Mouse (Mus musculus): ENCODE results near the gene Lrig2. TPM values are rescaled to one million over a fixed set of nuclear protein-coding genes. Genes with fewer than 3 reads are reported as not detected.
"Not testable (repeated sequence)": the region's sequence is repeated elsewhere in the genome, so short reads cannot be mapped to it uniquely, and the experiment has no call there.

Lrig2 gene
- polyA plus RNA-seq, 2 experiments = 15.0 to 20.2 TPM

DNA sequence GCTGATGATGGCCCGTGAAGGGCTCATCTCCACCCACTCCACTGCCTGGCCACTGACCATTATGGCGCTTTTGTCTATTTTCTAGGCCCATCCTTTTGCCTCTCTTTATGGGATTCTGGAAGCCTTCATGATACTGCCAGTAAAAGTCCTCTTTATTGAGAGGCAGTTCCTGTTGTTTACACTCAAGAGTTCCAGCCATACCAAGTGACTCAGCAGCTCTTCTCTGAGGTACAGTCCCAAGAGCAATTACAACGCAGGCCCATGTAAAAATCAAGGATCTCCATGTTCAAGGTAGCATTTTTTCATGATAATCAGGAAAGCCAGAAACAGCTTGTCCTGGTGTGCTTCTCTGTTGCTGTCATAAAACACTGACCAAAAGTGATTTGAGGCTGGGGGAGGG, 75.8 kb downstream of the Lrig2 start:
- Histone ChIP-seq H3K9me3 (ENCODE audit: control insufficient read depth, low read length) (no peaks in the 10 kb centered on the region), H3K36me3 (ENCODE audit: control insufficient read depth, insufficient read depth, low read length) (no peaks in the 10 kb centered on the region), H3K27ac (replicated peaks; ENCODE audit: low read depth, low read length) (no peak overlapping the region), H3K4me3 (replicated peaks; ENCODE audit: low read length) (no peak overlapping the region), H3K4me1 (ENCODE audit: control insufficient read depth, insufficient read depth, low read length) (peaks cover 11% of the 10 kb centered on the region), H3K9ac (ENCODE audit: low read depth, low read length, severe bottlenecking) (no peak overlapping the region), H3K4me2 (replicated peaks; ENCODE audit: low read depth, low read length, severe bottlenecking) (no peak overlapping the region), H3K27me3 (ENCODE audit: control insufficient read depth, insufficient read depth, low read length) (no peaks in the 10 kb centered on the region)
- ATAC-seq (ENCODE audit: low FRiP score, low read depth) (no peak), DNase-seq (ENCODE audit: low spot score) (no peak)
- TF ChIP-seq POLR2A (IDR thresholded peaks at IDR 0.05; ENCODE audit: borderline replicate concordance, extremely low read depth, insufficient read depth, insufficient read length) = no peak
- WGBS = 89% methylated on average over 3 of the region's 3 CpGs

- Histone ChIP-seq H3K4me3 (replicated peaks; ENCODE audit: low read length) (peak overlapping the region; percentile 19), H3K36me3 (ENCODE audit: control insufficient read depth, insufficient read depth, low read length) (no peaks in the 10 kb centered on the region), H3K27ac (replicated peaks; ENCODE audit: low read depth, low read length) (no peak overlapping the region), H3K9ac (ENCODE audit: low read depth, low read length, severe bottlenecking) (0 out of 2 replicates have a peak overlapping the region, but pooled peaks have one; percentile 21), H3K4me2 (replicated peaks; ENCODE audit: low read depth, low read length, severe bottlenecking) (peak overlapping the region; percentile 47), H3K4me1 (ENCODE audit: control insufficient read depth, insufficient read depth, low read length) (peaks cover 14% of the 10 kb centered on the region), H3K27me3 (ENCODE audit: control insufficient read depth, insufficient read depth, low read length) (no peaks in the 10 kb centered on the region), H3K9me3 (ENCODE audit: control insufficient read depth, low read length) (no peaks in the 10 kb centered on the region)
- WGBS = 5% methylated on average over 9 of the region's 9 CpGs
- ATAC-seq (ENCODE audit: low FRiP score, low read depth) (no peak), DNase-seq (ENCODE audit: low spot score) (no peak)
- TF ChIP-seq POLR2A (IDR thresholded peaks at IDR 0.05; ENCODE audit: borderline replicate concordance, extremely low read depth, insufficient read depth, insufficient read length) = no peak
Observed at GRCm38 (mm10) chr3:104434246-104434696, 77.4 kb downstream of the Lrig2 start.

DNA sequence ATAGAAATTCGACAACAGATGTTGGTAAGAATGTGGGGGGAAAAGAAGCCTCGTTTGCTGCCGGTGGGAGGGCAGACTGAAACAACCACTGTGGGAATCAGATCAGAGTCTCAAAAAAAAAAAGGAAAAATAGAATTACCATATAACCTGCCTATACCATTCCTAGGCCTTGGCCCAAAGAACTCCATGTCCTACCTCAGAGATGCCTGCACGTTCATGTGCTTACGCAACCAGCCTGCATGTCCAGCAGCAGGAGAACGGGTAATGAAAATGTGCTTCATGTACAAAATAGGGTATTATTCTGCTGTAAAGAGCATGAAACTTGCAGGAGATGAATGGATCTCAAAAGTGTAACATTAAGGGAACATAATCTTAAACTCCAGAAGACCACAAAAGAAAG, 79.1 kb downstream of the Lrig2 start:
- Histone ChIP-seq H3K4me1 (ENCODE audit: control insufficient read depth, insufficient read depth, low read length) (peaks cover 14% of the 10 kb centered on the region), H3K36me3 (ENCODE audit: control insufficient read depth, insufficient read depth, low read length) (no peaks in the 10 kb centered on the region), H3K4me3 (replicated peaks; ENCODE audit: low read length) (no peak overlapping the region), H3K4me2 (replicated peaks; ENCODE audit: low read depth, low read length, severe bottlenecking) (no peak overlapping the region), H3K27ac (replicated peaks; ENCODE audit: low read depth, low read length) (no peak overlapping the region), H3K9me3 (ENCODE audit: control insufficient read depth, low read length) (no peaks in the 10 kb centered on the region), H3K27me3 (ENCODE audit: control insufficient read depth, insufficient read depth, low read length) (no peaks in the 10 kb centered on the region), H3K9ac (ENCODE audit: low read depth, low read length, severe bottlenecking) (no peak overlapping the region)
- 76% methylated on average over 6 of the region's 6 CpGs for WGBS
- no peak for ATAC-seq (ENCODE audit: low FRiP score, low read depth)
- DNase-seq (ENCODE audit: low spot score) = no peak
- no peak for TF ChIP-seq POLR2A (IDR thresholded peaks at IDR 0.05; ENCODE audit: borderline replicate concordance, extremely low read depth, insufficient read depth, insufficient read length)

- Histone ChIP-seq H3K27ac (replicated peaks; ENCODE audit: low read depth, low read length) (no peak overlapping the region), H3K9me3 (ENCODE audit: control insufficient read depth, low read length) (no peaks in the 10 kb centered on the region), H3K4me2 (replicated peaks; ENCODE audit: low read depth, low read length, severe bottlenecking) (no peak overlapping the region), H3K9ac (ENCODE audit: low read depth, low read length, severe bottlenecking) (no peak overlapping the region), H3K4me1 (ENCODE audit: control insufficient read depth, insufficient read depth, low read length) (peaks cover 14% of the 10 kb centered on the region), H3K27me3 (ENCODE audit: control insufficient read depth, insufficient read depth, low read length) (no peaks in the 10 kb centered on the region), H3K36me3 (ENCODE audit: control insufficient read depth, insufficient read depth, low read length) (no peaks in the 10 kb centered on the region), H3K4me3 (replicated peaks; ENCODE audit: low read length) (no peak overlapping the region)
- peak; percentile 46 for DNase-seq (ENCODE audit: low spot score)
- no peak for ATAC-seq (ENCODE audit: low FRiP score, low read depth)
- WGBS = 26% methylated on average over 10 of the region's 10 CpGs
- no peak for TF ChIP-seq POLR2A (IDR thresholded peaks at IDR 0.05; ENCODE audit: borderline replicate concordance, extremely low read depth, insufficient read depth, insufficient read length)
Observed at GRCm38 (mm10) chr3:104431848-104432159, 79.9 kb downstream of the Lrig2 start.

DNA sequence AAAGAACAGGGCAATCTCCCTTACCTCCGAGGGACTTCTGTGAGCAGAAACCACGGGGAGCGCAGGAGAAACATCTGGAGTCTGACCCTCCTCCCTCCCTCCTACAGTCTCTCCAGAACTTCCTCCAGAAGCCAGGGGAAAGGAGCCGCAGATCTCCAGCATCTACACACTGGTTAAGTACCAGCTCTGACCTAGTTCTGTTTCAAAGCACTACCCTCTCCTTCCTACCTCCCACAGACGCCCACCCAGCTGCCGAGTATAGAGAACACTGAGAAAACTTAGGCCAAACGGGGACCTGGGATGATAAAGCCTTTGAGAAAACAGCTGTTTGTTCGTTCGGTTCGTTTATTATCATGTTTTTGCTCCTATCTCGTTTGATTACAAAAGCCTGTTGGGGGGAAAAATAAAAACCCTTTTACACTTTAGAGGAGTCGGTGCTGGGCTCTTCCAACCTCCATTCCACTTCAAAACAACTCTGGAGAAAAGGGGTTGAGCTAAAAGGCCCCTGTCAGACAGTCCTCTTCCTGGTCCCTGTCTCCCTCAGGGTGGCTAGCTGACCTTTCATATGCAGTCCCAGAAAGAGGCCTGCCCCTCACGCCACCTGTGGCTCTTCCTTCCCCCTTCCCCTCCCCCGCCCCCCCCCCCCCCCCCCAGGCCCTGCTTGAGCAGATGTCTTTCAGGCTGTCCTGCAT, 80.4 kb downstream of the Lrig2 start:
- no peak for TF ChIP-seq POLR2A (IDR thresholded peaks at IDR 0.05; ENCODE audit: borderline replicate concordance, extremely low read depth, insufficient read depth, insufficient read length)
- H3K9ac ChIP-seq (ENCODE audit: low read depth, low read length, severe bottlenecking) = peak overlapping the region; percentile 14; the same call in 1 of the 2 replicates
- no peaks in the 10 kb centered on the region for H3K36me3 ChIP-seq (ENCODE audit: control insufficient read depth, insufficient read depth, low read length)
- ATAC-seq (ENCODE audit: low FRiP score, low read depth) (0 out of 2 replicates have a peak, but pooled peaks have one; percentile 54), DNase-seq (ENCODE audit: low spot score) (no peak)
- H3K4me2 ChIP-seq (replicated peaks; ENCODE audit: low read depth, low read length, severe bottlenecking) = 0 out of 2 replicates have a peak overlapping the region, but pooled peaks have one; percentile 15
- peaks cover 14% of the 10 kb centered on the region for H3K4me1 ChIP-seq (ENCODE audit: control insufficient read depth, insufficient read depth, low read length)
- H3K27me3 ChIP-seq (ENCODE audit: control insufficient read depth, insufficient read depth, low read length) = no peaks in the 10 kb centered on the region
- H3K9me3 ChIP-seq (ENCODE audit: control insufficient read depth, low read length) = no peaks in the 10 kb centered on the region
- WGBS = 15% methylated on average over 12 of the region's 14 CpGs
- H3K4me3 ChIP-seq (replicated peaks; ENCODE audit: low read length) = no peak overlapping the region
- H3K27ac ChIP-seq (replicated peaks; ENCODE audit: low read depth, low read length) = no peak overlapping the region

- not testable (repeated sequence) for H3K27ac ChIP-seq (replicated peaks; ENCODE audit: low read depth, low read length); ATAC-seq (ENCODE audit: low FRiP score, low read depth)
- 100% methylated on average over 2 of the region's 2 CpGs for WGBS
Observed at GRCm38 (mm10) chr3:104427354-104427753, 84.4 kb downstream of the Lrig2 start.

More at GRCm38 (mm10) chr3:104427354-104427753, 84.4 kb downstream of the Lrig2 start:
- DNase-seq (ENCODE audit: low spot score); H3K4me3 ChIP-seq (replicated peaks; ENCODE audit: low read length); H3K27me3 ChIP-seq (ENCODE audit: control insufficient read depth, insufficient read depth, low read length); H3K36me3 ChIP-seq (ENCODE audit: control insufficient read depth, insufficient read depth, low read length); H3K4me2 ChIP-seq (replicated peaks; ENCODE audit: low read depth, low read length, severe bottlenecking); H3K4me1 ChIP-seq (ENCODE audit: control insufficient read depth, insufficient read depth, low read length); H3K9me3 ChIP-seq (ENCODE audit: control insufficient read depth, low read length); H3K9ac ChIP-seq (ENCODE audit: low read depth, low read length, severe bottlenecking): not testable (repeated sequence)

Data from limb, embryonic 14.5 days (tissue).